Comparison of ENCODE assay signal across 15 mouse cellular contexts in genomic region chr5:83678373-83678772, GRCm38 (mm10).
DNase-seq lines count a peak whose midpoint lies in the region; ATAC-seq and TF ChIP-seq lines count a peak whose summit lies in the region.
"Had no signal": no experiment of that assay in that cellular context is flagged by ENCODE, and none has a peak within 500 bp of the region (broad histone marks: within the 10 kb centered on the region; RNA-seq: fewer than 3 reads in every experiment).

No protein-coding gene starts in this region.

- H3K9me3 ChIP-seq in neural tube, embryonic 12.5 days: no peaks in the 10 kb centered on the region
- H3K9me3 ChIP-seq in forebrain, postnatal 0 days (ENCODE audit: low read length): no peaks in the 10 kb centered on the region
- H3K9me3 ChIP-seq: heart, embryonic 12.5 days; intestine, embryonic 15.5 days; limb, embryonic 13.5 days had no signal

- no peak overlapping the region for H3K4me2 ChIP-seq in neural tube, embryonic 12.5 days (replicated peaks)
- H3K4me2 ChIP-seq in forebrain, postnatal 0 days (ENCODE audit: low read depth): peak overlapping the region; percentile 13; the same call in 1 of the 2 replicates
- H3K4me2 ChIP-seq: heart, embryonic 12.5 days; intestine, embryonic 15.5 days; limb, embryonic 13.5 days had no signal

- DNase-seq in layer of hippocampus, adult 11-12 months (ENCODE audit: low spot score): peak; percentile 4
- no peak for DNase-seq in layer of hippocampus, adult 8-10 months (ENCODE audit: low spot score in 2 of 2)
- DNase-seq in neural tube, embryonic 10.5 days (ENCODE audit: extremely low spot score, low spot score): no peak
- DNase-seq in forebrain, postnatal 0 days: peak; percentile 45
- no peak for DNase-seq in kidney, adult 8-10 months
- DNase-seq: gastrocnemius, postnatal 36 days; heart, postnatal 4 days; kidney, postnatal 36 days; lung, adult 18-20 months; right cerebral cortex, postnatal 4 days had no signal

- peak; percentile 33; the same call in 1 of the 2 replicates for ATAC-seq in neural tube, embryonic 12.5 days (ENCODE audit: low FRiP score, low read depth)
- ATAC-seq in forebrain, postnatal 0 days: peak; percentile 48; the same call in 1 of the 2 replicates
- ATAC-seq in erythroblast, adult 5-6 weeks (replicated peaks; ENCODE audit: low FRiP score, poor library complexity, severe bottlenecking): no peak
- ATAC-seq: intestine, embryonic 15.5 days had no signal

- no peaks in the 10 kb centered on the region for H3K27me3 ChIP-seq in neural tube, embryonic 12.5 days (replicated peaks)
- no peaks in the 10 kb centered on the region for H3K27me3 ChIP-seq in forebrain, postnatal 0 days (ENCODE audit: insufficient read depth, low read length)
- H3K27me3 ChIP-seq: heart, embryonic 12.5 days; intestine, embryonic 15.5 days; limb, embryonic 13.5 days had no signal

- no peak for TF ChIP-seq CTCF in forebrain, postnatal 0 days (IDR thresholded peaks at IDR 0.05; ENCODE audit: low read depth)

- H3K4me1 ChIP-seq in neural tube, embryonic 12.5 days: no peaks in the 10 kb centered on the region
- H3K4me1 ChIP-seq in forebrain, postnatal 0 days (ENCODE audit: insufficient read depth): no peaks in the 10 kb centered on the region
- H3K4me1 ChIP-seq: heart, embryonic 12.5 days; intestine, embryonic 15.5 days; limb, embryonic 13.5 days had no signal

- no peak overlapping the region for H3K9ac ChIP-seq in neural tube, embryonic 12.5 days
- no peak overlapping the region for H3K9ac ChIP-seq in forebrain, postnatal 0 days
- H3K9ac ChIP-seq: heart, embryonic 12.5 days; intestine, embryonic 15.5 days; limb, embryonic 13.5 days had no signal

- no peaks in the 10 kb centered on the region for H3K36me3 ChIP-seq in neural tube, embryonic 12.5 days
- no peaks in the 10 kb centered on the region for H3K36me3 ChIP-seq in forebrain, postnatal 0 days (ENCODE audit: insufficient read depth)
- H3K36me3 ChIP-seq: heart, embryonic 12.5 days; intestine, embryonic 15.5 days; limb, embryonic 13.5 days had no signal

- no peak overlapping the region for H3K4me3 ChIP-seq in neural tube, embryonic 12.5 days
- H3K4me3 ChIP-seq in forebrain, postnatal 0 days (ENCODE audit: low read depth, low read length): no peak overlapping the region
- H3K4me3 ChIP-seq: heart, embryonic 12.5 days; intestine, embryonic 15.5 days; limb, embryonic 13.5 days had no signal

- 69% methylated on average over 6 of the region's 6 CpGs for WGBS in neural tube, embryonic 12.5 days
- 29% methylated on average over 6 of the region's 6 CpGs for WGBS in forebrain, postnatal 0 days

- no peak overlapping the region for H3K27ac ChIP-seq in neural tube, embryonic 12.5 days
- H3K27ac ChIP-seq in forebrain, postnatal 0 days (ENCODE audit: low read depth, low read length): no peak overlapping the region
- H3K27ac ChIP-seq: intestine, embryonic 15.5 days; limb, embryonic 13.5 days had no signal

Comparison
In these comparisons a context has a peak if more than half of its experiments do, and no peak if none do; other contexts are left out.
1. DNase-seq: peak in layer of hippocampus, adult 11-12 months (single experiment) and forebrain, postnatal 0 days (single experiment); none in layer of hippocampus, adult 8-10 months (0 of 2), neural tube, embryonic 10.5 days (single experiment) and kidney, adult 8-10 months (0 of 2).